Mouse (Mus musculus): ENCODE data around the gene Gm10721. TPM values are rescaled to one million over a fixed set of nuclear protein-coding genes. Genes with fewer than 3 reads are reported as not detected.

The Gm10721 gene
- polyA plus RNA-seq (2014; fragmentation: Illumina TruSeq; extraction: RNeasy Lipid Tissue Mini Kit (QIAGEN cat#74804); ENCODE audit: low read depth, low replicate concordance), result not detected

GRCm38 (mm10) chr9:3012733-3013279 lies at the start of gene Gm10721:
Gene Gm10721 (plus strand): TSS chr9:3013140.

DNA sequence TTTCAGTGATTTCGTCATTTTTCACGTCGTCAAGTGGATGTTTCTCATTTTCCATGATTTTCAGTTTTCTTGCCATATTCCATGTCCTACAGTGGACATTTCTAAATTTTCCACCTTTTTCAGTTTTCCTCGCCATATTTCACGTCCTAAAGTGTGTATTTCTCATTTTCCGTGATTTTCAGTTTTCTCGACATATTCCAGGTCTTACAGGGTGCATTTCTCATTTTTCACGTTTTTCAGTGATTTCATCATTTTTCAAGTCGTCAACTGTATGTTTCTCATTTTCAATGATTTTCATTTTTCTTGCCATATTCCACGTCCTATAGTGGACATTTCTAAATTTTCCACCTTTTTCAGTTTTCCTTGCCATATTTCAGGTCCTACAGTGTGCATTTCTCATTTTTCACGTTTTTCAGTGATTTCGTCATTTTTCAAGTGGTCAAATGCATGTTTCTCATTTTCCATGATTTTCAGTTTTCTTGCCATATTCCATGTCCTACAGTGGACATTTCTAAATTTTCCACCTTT lies 12.4 kb upstream of the Gm10721 start, which contains the start of gene Gm10722:
Gene Gm10722 (plus strand): TSS at position 478 of the 528 bp plus-strand sequence.

GRCm38 (mm10) chr9:3002794-3003396 lies 10.0 kb upstream of the Gm10721 start, which contains the start of gene Gm11168:
Gene Gm11168 (plus strand): TSS chr9:3003346.

GRCm38 (mm10) chr9:3015354-3015753 lies 2.4 kb downstream of the Gm10721 start, which contains the start of gene Gm10720:
Gene Gm10720 (plus strand): TSS chr9:3015654.

GRCm38 (mm10) chr9:3017108-3017507 lies 4.2 kb downstream of the Gm10721 start, which contains the start of gene Gm10719:
Gene Gm10719 (plus strand): TSS chr9:3017408.

GRCm38 (mm10) chr9:3023312-3023984 lies 10.5 kb downstream of the Gm10721 start, which contains the start of gene Gm10718:
Gene Gm10718 (plus strand): TSS chr9:3023547.

DNA sequence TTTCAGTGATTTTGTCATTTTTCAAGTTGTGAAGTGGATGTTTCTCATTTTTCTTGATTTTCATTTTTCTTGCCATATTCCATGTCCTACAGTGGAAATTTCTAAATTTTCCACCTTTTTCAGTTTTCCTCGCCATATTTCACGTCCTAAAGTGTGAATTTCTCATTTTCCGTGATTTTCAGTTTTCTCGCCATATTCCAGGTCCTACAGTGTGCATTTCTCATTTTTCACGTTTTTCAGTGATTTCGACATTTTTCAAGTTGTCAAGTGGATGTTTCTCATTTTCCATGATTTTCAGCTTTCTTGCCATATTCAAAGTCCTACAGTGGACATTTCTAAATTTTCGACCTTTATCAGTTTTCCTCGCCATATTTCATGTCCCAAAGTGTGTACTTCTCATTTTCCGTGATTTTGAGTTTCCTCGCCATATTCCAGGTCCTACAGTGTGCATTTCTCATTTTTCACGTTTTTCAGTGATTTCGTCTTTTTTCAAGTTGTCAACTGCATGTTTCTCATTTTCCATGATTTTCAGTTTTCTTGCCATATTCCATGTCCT lies 12.1 kb downstream of the Gm10721 start, which contains the start of gene Gm10717:
Gene Gm10717 (plus strand): TSS at position 506 of the 556 bp plus-strand sequence.

DNA sequence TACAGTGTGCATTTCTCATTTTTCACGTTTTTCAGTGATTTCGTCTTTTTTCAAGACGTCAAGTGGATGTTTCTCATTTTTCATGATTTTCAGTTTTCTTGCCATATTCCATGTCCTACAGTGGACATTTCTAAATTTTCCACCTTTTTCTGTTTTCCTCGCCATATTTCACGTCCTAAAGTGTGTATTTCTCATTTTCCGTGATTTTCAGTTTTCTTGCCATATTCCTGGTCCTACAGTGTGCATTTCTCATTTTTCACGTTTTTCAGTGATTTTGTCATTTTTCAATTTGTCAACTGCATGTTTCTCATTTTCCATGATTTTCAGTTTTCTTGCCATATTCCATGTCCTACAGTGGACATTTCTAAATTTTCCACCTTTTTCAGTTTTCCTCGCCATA lies 21.4 kb downstream of the Gm10721 start, which contains the start of gene Gm17535:
Gene Gm17535 (plus strand): TSS at position 301 of the 400 bp plus-strand sequence.

GRCm38 (mm10) chr9:3036577-3036976 lies 23.6 kb downstream of the Gm10721 start, which contains the start of gene Gm10715:
Gene Gm10715 (plus strand): TSS chr9:3036877.

Other genes with a start within 250 kb of the Gm10721 start
- gene Gm10722, start 12.2 kb upstream of the Gm10721 start, polyA plus RNA-seq (2014; fragmentation: Illumina TruSeq; extraction: RNeasy Lipid Tissue Mini Kit (QIAGEN cat#74804); ENCODE audit: low read depth, low replicate concordance), result not detected
- gene Gm11168, start 9.8 kb upstream of the Gm10721 start, polyA plus RNA-seq (2014; fragmentation: Illumina TruSeq; extraction: RNeasy Lipid Tissue Mini Kit (QIAGEN cat#74804); ENCODE audit: low read depth, low replicate concordance), result not detected
- not detected for gene Gm10720, start 2.5 kb downstream of the Gm10721 start, polyA plus RNA-seq (2014; fragmentation: Illumina TruSeq; extraction: RNeasy Lipid Tissue Mini Kit (QIAGEN cat#74804); ENCODE audit: low read depth, low replicate concordance)
- not detected for gene Gm10719, start 4.3 kb downstream of the Gm10721 start, polyA plus RNA-seq (2014; fragmentation: Illumina TruSeq; extraction: RNeasy Lipid Tissue Mini Kit (QIAGEN cat#74804); ENCODE audit: low read depth, low replicate concordance)
- not detected for gene Gm10718, start 10.4 kb downstream of the Gm10721 start, polyA plus RNA-seq (2014; fragmentation: Illumina TruSeq; extraction: RNeasy Lipid Tissue Mini Kit (QIAGEN cat#74804); ENCODE audit: low read depth, low replicate concordance)
- gene Gm10717, start 12.3 kb downstream of the Gm10721 start, polyA plus RNA-seq (2014; fragmentation: Illumina TruSeq; extraction: RNeasy Lipid Tissue Mini Kit (QIAGEN cat#74804); ENCODE audit: low read depth, low replicate concordance), result not detected
- not detected for gene Gm17535, start 21.5 kb downstream of the Gm10721 start, polyA plus RNA-seq (2014; fragmentation: Illumina TruSeq; extraction: RNeasy Lipid Tissue Mini Kit (QIAGEN cat#74804); ENCODE audit: low read depth, low replicate concordance)
- gene Gm10715, start 23.7 kb downstream of the Gm10721 start, polyA plus RNA-seq (2014; fragmentation: Illumina TruSeq; extraction: RNeasy Lipid Tissue Mini Kit (QIAGEN cat#74804); ENCODE audit: low read depth, low replicate concordance), result not detected